Mouse (Mus musculus) CH12.LX (cell line): ENCODE data around the gene Elovl6. TPM values are rescaled to one million over a fixed set of nuclear protein-coding genes. Genes with fewer than 3 reads are reported as not detected.

Experiments
- DNase-seq: peaks from one replicate; pipeline ENCODE4 v3.0.0-alpha.2; 2013; ENCODE audit errors: extremely low read depth
- H3K27ac ChIP-seq: 2 replicates; pipeline ENCODE4 v1.5.1; 2012; ENCODE audit warnings: low read depth, mild to moderate bottlenecking, control low read depth, moderate library complexity; ENCODE audit not compliant: insufficient read depth
- H3K27me3 ChIP-seq: replicated peaks from 2 replicates; pipeline ENCODE3; 2012; ENCODE audit warnings: inconsistent platforms
- H3K36me3 ChIP-seq, 2 experiments: replicated peaks in 1 of 2; 2 replicates each; pipeline versions ENCODE3 to v1.6.1; 2012; ENCODE audit warnings: inconsistent platforms in 1 of 2, low read length in 1 of 2, mild to moderate bottlenecking in 1 of 2, mixed read lengths in 1 of 2, moderate library complexity in 1 of 2; ENCODE audit not compliant: control insufficient read depth in 1 of 2, insufficient read depth in 1 of 2
- H3K4me1 ChIP-seq, 2 experiments: 2 replicates each; pipeline ENCODE4 v1.6.1; 2012; ENCODE audit warnings: inconsistent platforms in 1 of 2, moderate library complexity in 1 of 2; ENCODE audit not compliant: insufficient read depth in 2 of 2, control insufficient read depth in 1 of 2
- H3K4me2 ChIP-seq: 2 replicates; pipeline ENCODE4 v1.6.1; 2012; ENCODE audit warnings: low read depth, mild to moderate bottlenecking, control low read depth; ENCODE audit not compliant: poor library complexity, insufficient read depth, severe bottlenecking
- H3K4me3 ChIP-seq, 3 experiments: fragments of 150-350 bp in 1 of 3; sonication (generic) in 1 of 3; replicated peaks in 1 of 3; 2 replicates each; pipeline versions ENCODE3 to v1.5.1; 2011 to 2012; ENCODE audit warnings: low read depth in 2 of 3, low read length in 2 of 3, mild to moderate bottlenecking in 2 of 3, moderate library complexity in 2 of 3, control low read depth in 1 of 3, improper control_type of control experiment in 1 of 3, inconsistent platforms in 1 of 3, mixed read lengths in 1 of 3; ENCODE audit not compliant: poor library complexity in 1 of 3
- H3K79me2 ChIP-seq: replicated peaks from 2 replicates; pipeline ENCODE4 v1.6.1; 2012; ENCODE audit warnings: mild to moderate bottlenecking, moderate library complexity; ENCODE audit not compliant: control insufficient read depth, poor library complexity, insufficient read depth, severe bottlenecking; ENCODE audit errors: extremely low read depth
- H3K9ac ChIP-seq: 2 replicates; pipeline ENCODE4 v1.6.1; 2012; ENCODE audit warnings: low read depth, mild to moderate bottlenecking, control low read depth, moderate library complexity; ENCODE audit not compliant: insufficient read depth
- H3K9me3 ChIP-seq: replicated peaks from 2 replicates; pipeline ENCODE3; 2012; ENCODE audit warnings: low read length, inconsistent platforms, mixed read lengths
- BHLHE40 ChIP-seq: IDR thresholded peaks from 2 replicates; pipeline ENCODE4 v1.6.1; 2011; ENCODE audit warnings: mild to moderate bottlenecking, low read depth, low read length, improper control_type of control experiment
- CHD1 ChIP-seq: IDR thresholded peaks from 2 replicates; pipeline ENCODE4 v1.6.1; 2012; ENCODE audit warnings: low read depth, low read length, improper control_type of control experiment, inconsistent platforms
- CTCF ChIP-seq, 2 experiments: IDR thresholded peaks in 1 of 2; conservative IDR thresholded peaks in 1 of 2; 2 replicates each; pipeline ENCODE4 v1.5.1; 2011 to 2012; ENCODE audit warnings: low read depth in 2 of 2, low read length in 2 of 2, improper control_type of control experiment in 1 of 2, inconsistent platforms in 1 of 2, mild to moderate bottlenecking in 1 of 2, moderate library complexity in 1 of 2
- ELF1 ChIP-seq: IDR thresholded peaks from 2 replicates; pipeline ENCODE4 v1.6.1; 2014; ENCODE audit warnings: low read depth, mild to moderate bottlenecking, inconsistent platforms, low read length, improper control_type of control experiment
- ETS1 ChIP-seq: conservative IDR thresholded peaks from 2 replicates; pipeline ENCODE4 v1.6.1; 2012; ENCODE audit warnings: low read depth, mild to moderate bottlenecking, inconsistent platforms, low read length, improper control_type of control experiment, moderate library complexity
- GABPA ChIP-seq: IDR thresholded peaks from 2 replicates; pipeline ENCODE4 v1.6.1; 2012; ENCODE audit warnings: low read depth, low read length, improper control_type of control experiment, inconsistent platforms; ENCODE audit not compliant: insufficient replicate concordance
- IRF4 ChIP-seq: IDR thresholded peaks from 2 replicates; pipeline ENCODE4 v1.6.1; 2014; ENCODE audit warnings: low read depth, mild to moderate bottlenecking, inconsistent platforms, low read length, improper control_type of control experiment
- JUN ChIP-seq: IDR thresholded peaks from 2 replicates; pipeline ENCODE4 v1.6.1; 2011; ENCODE audit warnings: low read depth, mild to moderate bottlenecking, low read length, improper control_type of control experiment, moderate library complexity; ENCODE audit not compliant: insufficient read depth
- JUND ChIP-seq: conservative IDR thresholded peaks from 2 replicates; pipeline ENCODE4 v1.6.1; 2011; ENCODE audit warnings: low read depth, low read length, improper control_type of control experiment
- MAFK ChIP-seq: IDR thresholded peaks from 2 replicates; pipeline ENCODE4 v1.6.1; 2011; ENCODE audit warnings: low read length, improper control_type of control experiment; ENCODE audit not compliant: insufficient replicate concordance
- MAZ ChIP-seq: IDR thresholded peaks from 2 replicates; pipeline ENCODE4 v1.6.1; 2012; ENCODE audit warnings: low read depth, mild to moderate bottlenecking, inconsistent platforms, low read length, improper control_type of control experiment, moderate library complexity
- MEF2A ChIP-seq: IDR thresholded peaks from 2 replicates; pipeline ENCODE4 v1.6.1; 2014; ENCODE audit warnings: low read depth, mild to moderate bottlenecking, inconsistent platforms, low read length, improper control_type of control experiment, borderline replicate concordance
- MXI1 ChIP-seq: IDR thresholded peaks from 2 replicates; pipeline ENCODE4 v1.6.1; 2011; ENCODE audit warnings: mild to moderate bottlenecking, low read depth, low read length, improper control_type of control experiment
- MYC ChIP-seq: IDR thresholded peaks from 2 replicates; pipeline ENCODE4 v1.6.1; 2011; ENCODE audit warnings: low read depth, mild to moderate bottlenecking, improper control_type of control experiment, low read length
- NELFE ChIP-seq: IDR thresholded peaks from 2 replicates; pipeline ENCODE4 v1.6.1; 2011; ENCODE audit warnings: low read depth, low read length, improper control_type of control experiment
- NRF1 ChIP-seq: IDR thresholded peaks from 2 replicates; pipeline ENCODE4 v1.6.1; 2014; ENCODE audit warnings: low read depth, mild to moderate bottlenecking, inconsistent platforms, low read length, improper control_type of control experiment, moderate library complexity
- RAD21 ChIP-seq: IDR thresholded peaks from 2 replicates; pipeline ENCODE4 v1.6.1; 2011; ENCODE audit warnings: low read depth, mild to moderate bottlenecking, low read length, improper control_type of control experiment, moderate library complexity
- SIN3A ChIP-seq: IDR thresholded peaks from 2 replicates; pipeline ENCODE4 v1.6.1; 2012; ENCODE audit warnings: low read length, improper control_type of control experiment, inconsistent platforms
- TCF12 ChIP-seq: IDR thresholded peaks from 2 replicates; pipeline ENCODE4 v1.6.1; 2014; ENCODE audit warnings: low read depth, mild to moderate bottlenecking, inconsistent platforms, low read length, improper control_type of control experiment
- USF2 ChIP-seq: conservative IDR thresholded peaks from 2 replicates; pipeline ENCODE4 v1.6.1; 2011; ENCODE audit warnings: low read depth, low read length, improper control_type of control experiment
- ZKSCAN1 ChIP-seq: IDR thresholded peaks from 2 replicates; pipeline ENCODE4 v1.6.1; 2012; ENCODE audit warnings: low read depth, inconsistent platforms, low read length, improper control_type of control experiment, borderline replicate concordance
- ZMIZ1 ChIP-seq: IDR thresholded peaks from 2 replicates; pipeline ENCODE4 v1.6.1; 2012; ENCODE audit warnings: low read depth, mild to moderate bottlenecking, inconsistent platforms, low read length, improper control_type of control experiment
- ZNF384 ChIP-seq: IDR thresholded peaks from 2 replicates; pipeline ENCODE4 v1.6.1; 2012; ENCODE audit warnings: low read depth, low read length, improper control_type of control experiment, inconsistent platforms
- dilution Hi-C: fragments of 300-500 bp; cut with MboI; formaldehyde crosslinking; loops from 2 replicates; pipeline ENCODE4 v1.14.3; 2020; ENCODE audit warnings: low sequenced_read_pairs; ENCODE audit not compliant: extremely low pct_unique_long_range_greater_than_20kb, extremely low pct_ligation_motif_present
- in situ Hi-C: fragments of 300-500 bp; cut with MboI; formaldehyde crosslinking; loops from 3 replicates; pipeline ENCODE4 v1.14.3; 2019; ENCODE audit warnings: low sequenced_read_pairs, low pct_ligation_motif_present, low pct_unique_long_range_greater_than_20kb, mixed read lengths
- polyA plus RNA-seq: library from polyadenylated mRNA; unstranded; fragments of >175 nt; gene quantifications from 2 replicates; pipeline ENCODE4 v1.2.1, GENCODE M21; 2012; ENCODE audit warnings: low read depth; ENCODE audit not compliant: insufficient read length
- total RNA-seq, 2 experiments: library from RNA; depleted of rRNA; stranded (reverse); fragments of 300-350 nt in 1 of 2; fragments of >200 nt in 1 of 2; gene quantifications; 2 replicates each; pipeline ENCODE4 v1.2.3; 2012 to 2014

Elovl6 gene
- total and polyA plus RNA-seq, 3 experiments, result 1.7 to 6.8 (median 6.0) TPM

DNA sequence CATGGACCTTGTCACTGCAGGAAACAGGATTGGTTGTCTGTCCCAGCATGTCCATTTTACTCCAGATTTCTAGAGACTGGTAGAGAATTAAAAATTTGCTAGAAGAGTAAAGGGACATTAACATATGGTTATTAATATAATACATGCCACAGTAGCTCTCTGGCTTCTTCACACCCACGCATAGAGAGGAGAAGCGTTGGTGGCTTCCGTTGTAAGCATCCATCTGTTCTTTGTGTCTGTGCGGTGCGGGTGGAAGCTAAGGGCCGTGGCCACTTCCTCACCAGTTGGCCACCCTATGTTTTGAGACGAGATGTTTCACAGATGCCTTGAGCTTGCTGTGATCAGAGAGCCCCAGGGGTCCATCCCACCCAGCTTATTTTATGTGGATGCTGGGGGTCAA, 109.5 kb downstream of the Elovl6 start:
- dilution Hi-C loops (no loop called here), in situ Hi-C loops (no loop called here)
- Histone ChIP-seq H3K79me2 (no peaks in the 10 kb centered on the region), H3K27me3 (no peaks in the 10 kb centered on the region), H3K4me3 (no peak overlapping the region), H3K4me1 (peaks cover 6 to 10% of the 10 kb centered on the region in 2 experiments; a peak in 3 of 4 replicates), H3K36me3 (no peaks in the 10 kb centered on the region), H3K27ac (no peak overlapping the region), H3K9me3 (no peaks in the 10 kb centered on the region), H3K4me2 (no peak overlapping the region), H3K9ac (no peak overlapping the region)
- no peak for DNase-seq
- TF ChIP-seq ZMIZ1 (no peak), TCF12 (no peak), JUN (no peak), MAZ (no peak), JUND (no peak), ZNF384 (no peak), IRF4 (no peak), CTCF (conservative IDR thresholded peaks at IDR 0.05 in 1 of 2, IDR thresholded peaks at IDR 0.05 in 1 of 2; ENCODE audit: low read depth in 2 of 2, low read length in 2 of 2) (no peak), NRF1 (no peak), NELFE (no peak), RAD21 (no peak), CHD1 (no peak), MYC (no peak), ETS1 (no peak), ELF1 (no peak)

DNA sequence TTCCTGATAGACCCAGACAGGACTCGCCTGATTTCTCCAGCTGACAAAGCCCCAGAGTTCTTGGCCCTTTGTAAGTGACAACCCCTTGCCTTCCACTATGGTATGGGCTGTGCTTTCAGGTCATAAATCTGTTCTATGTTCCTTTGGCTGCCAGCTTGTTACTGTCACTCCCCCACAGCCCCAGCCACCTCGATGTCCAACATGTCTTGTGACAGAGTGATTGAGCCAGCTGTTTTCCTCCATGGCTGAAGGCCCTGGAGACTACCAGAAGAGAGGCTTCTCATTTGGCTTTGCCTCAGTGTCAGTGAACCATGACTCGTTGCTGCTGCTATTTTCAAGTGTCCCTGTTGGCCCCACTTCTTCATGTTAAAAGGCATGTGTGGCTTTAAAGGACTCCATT, 113.3 kb downstream of the Elovl6 start:
- in situ Hi-C loops (no loop called here), dilution Hi-C loops (no loop called here)
- Histone ChIP-seq H3K79me2 (no peaks in the 10 kb centered on the region), H3K4me2 (no peak overlapping the region), H3K9me3 (no peaks in the 10 kb centered on the region), H3K4me1 (peaks cover 6 to 10% of the 10 kb centered on the region in 2 experiments; a peak in 3 of 4 replicates), H3K9ac (no peak overlapping the region), H3K36me3 (no peaks in the 10 kb centered on the region)
- no peak for TF ChIP-seq NELFE
- TF ChIP-seq ZKSCAN1, result no peak
- TF ChIP-seq CTCF (conservative IDR thresholded peaks at IDR 0.05 in 1 of 2, IDR thresholded peaks at IDR 0.05 in 1 of 2; ENCODE audit: low read depth in 2 of 2, low read length in 2 of 2), result no peak
- no peak for TF ChIP-seq NRF1
- no peak for TF ChIP-seq USF2
- no peak for TF ChIP-seq MAZ
- no peak for TF ChIP-seq IRF4
- TF ChIP-seq BHLHE40, result no peak
- no peak for TF ChIP-seq ELF1
- no peak for TF ChIP-seq MXI1
- no peak for TF ChIP-seq GABPA
- TF ChIP-seq SIN3A, result no peak
- no peak for TF ChIP-seq MEF2A
- no peak for TF ChIP-seq MYC
- TF ChIP-seq ZMIZ1, result no peak
- no peak for TF ChIP-seq CHD1
- TF ChIP-seq JUND, result no peak
- no peak for TF ChIP-seq ETS1
- TF ChIP-seq MAFK, result no peak
- TF ChIP-seq, all 38 proteins: peak for 0
- Histone ChIP-seq H3K27me3 (no peaks in the 10 kb centered on the region), H3K4me3 (no peak overlapping the region), H3K27ac (no peak overlapping the region)
- no peak for DNase-seq
